Mouse (Mus musculus): Measurements from ENCODE around the gene Pias1.

DNA sequence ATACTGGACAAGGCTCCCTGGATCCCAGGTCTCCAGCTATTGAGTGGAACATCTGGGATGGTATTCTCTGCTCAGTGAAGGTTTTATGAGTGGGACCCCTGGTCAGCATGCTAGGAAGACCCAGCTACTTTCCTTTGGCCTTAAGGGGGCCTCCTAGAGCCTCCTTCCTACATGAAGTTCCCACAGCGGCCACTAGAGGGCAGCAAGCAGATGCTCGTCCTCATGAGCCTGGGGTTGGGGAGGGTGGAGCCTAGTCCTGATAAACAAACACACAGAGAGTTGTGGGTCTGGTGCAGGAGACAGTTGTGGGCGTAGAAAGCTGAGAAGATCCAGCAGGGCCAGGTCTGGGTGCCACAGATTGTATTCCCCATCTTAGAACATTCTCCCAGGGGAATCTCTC, 140.0 kb downstream of the Pias1 start:
- TF ChIP-seq CTCF (IDR thresholded peaks at IDR 0.05; ENCODE audit: extremely low read depth, insufficient read depth, low read length) (peak; percentile 99), POLR2A (IDR thresholded peaks at IDR 0.05; ENCODE audit: extremely low read depth, insufficient read depth, low read length) (no peak)
